Mouse (Mus musculus) heart, adult 2 months (tissue): ENCODE results near the gene Stk36. TPM values are rescaled to one million over a fixed set of nuclear protein-coding genes. Genes with fewer than 3 reads are reported as not detected.

Experiments
- DNase-seq, 2 experiments: peaks; one replicate each; pipeline ENCODE4 v3.0.0; 2021
- H3K27ac ChIP-seq: fragments of 200-600 bp; 2 replicates; pipeline ENCODE4 v1.8.1; 2022
- H3K27me3 ChIP-seq: fragments of 200-500 bp; 2 replicates; pipeline ENCODE4 v1.6.1; 2012; ENCODE audit warnings: mild to moderate bottlenecking, low read length, inconsistent platforms, mixed read lengths; ENCODE audit not compliant: control insufficient read depth, insufficient read depth
- H3K36me3 ChIP-seq: fragments of 200-500 bp; 2 replicates; pipeline ENCODE4 v1.6.1; 2012; ENCODE audit warnings: low read length, inconsistent platforms; ENCODE audit not compliant: control insufficient read depth, insufficient read depth
- H3K4me1 ChIP-seq: fragments of 200-500 bp; 2 replicates; pipeline ENCODE4 v1.6.1; 2011; ENCODE audit warnings: low read length; ENCODE audit not compliant: control insufficient read depth, insufficient read depth
- H3K4me3 ChIP-seq: fragments of 200-600 bp; 2 replicates; pipeline ENCODE4 v1.8.1; 2022
- H3K79me2 ChIP-seq: fragments of 200-500 bp; replicated peaks from 2 replicates; pipeline ENCODE4 v1.6.1; 2012; ENCODE audit warnings: mild to moderate bottlenecking, inconsistent platforms, low read length, moderate library complexity, mixed read lengths; ENCODE audit not compliant: control insufficient read depth, insufficient read depth
- H3K9ac ChIP-seq: fragments of 200-500 bp; 2 replicates; pipeline ENCODE4 v1.6.1; 2012; ENCODE audit warnings: low read depth, mild to moderate bottlenecking, control low read depth, inconsistent platforms, low read length, mixed read lengths
- CTCF ChIP-seq: fragments of 200-600 bp; IDR thresholded peaks from 2 replicates; pipeline ENCODE4 v1.8.1; 2022; ENCODE audit warnings: antibody characterized with exemption, mild to moderate bottlenecking, moderate library complexity
- EP300 ChIP-seq: fragments of 200-500 bp; IDR thresholded peaks from 2 replicates; pipeline ENCODE4 v1.6.1; 2011; ENCODE audit warnings: low read depth, low read length, control low read depth; ENCODE audit not compliant: insufficient read depth
- POLR2A ChIP-seq: fragments of 200-500 bp; IDR thresholded peaks from 2 replicates; pipeline ENCODE4 v1.6.1; 2011; ENCODE audit warnings: mild to moderate bottlenecking, low read depth, low read length, control low read depth; ENCODE audit not compliant: insufficient read depth
- WGBS: fragments of 180-500 bp; shearing (Covaris S2); methylation state at CpG from one replicate; pipeline ENCODE4 v1.1.7; 2018; 5-methylcytosine and 5-hydroxymethylcytosine counted together
- intact Hi-C: fragments of 180-260 bp; cut with DNase I; formaldehyde crosslinking; loops from one replicate; pipeline ENCODE4 v1.15.1; 2025
- microRNA-seq, 2 experiments: library from miRNA; unstranded; fragments of <30 nt; microRNA quantifications; one replicate each; pipeline ENCODE4 v1.2.0; 2021
- polyA plus RNA-seq: library from polyadenylated mRNA; depleted of rRNA; stranded (reverse); fragments of >200 nt; gene quantifications from 2 replicates; pipeline ENCODE4 v1.2.3, GENCODE M21; 2012; rRNA removed
- total RNA-seq, 2 experiments: library from RNA; stranded (reverse); gene quantifications; 2 replicates each; pipeline ENCODE4 v1.2.3; 2021

The Stk36 gene
- total and polyA plus RNA-seq, 3 experiments, result 0.55 to 1.5 (median 0.66) TPM

DNA sequence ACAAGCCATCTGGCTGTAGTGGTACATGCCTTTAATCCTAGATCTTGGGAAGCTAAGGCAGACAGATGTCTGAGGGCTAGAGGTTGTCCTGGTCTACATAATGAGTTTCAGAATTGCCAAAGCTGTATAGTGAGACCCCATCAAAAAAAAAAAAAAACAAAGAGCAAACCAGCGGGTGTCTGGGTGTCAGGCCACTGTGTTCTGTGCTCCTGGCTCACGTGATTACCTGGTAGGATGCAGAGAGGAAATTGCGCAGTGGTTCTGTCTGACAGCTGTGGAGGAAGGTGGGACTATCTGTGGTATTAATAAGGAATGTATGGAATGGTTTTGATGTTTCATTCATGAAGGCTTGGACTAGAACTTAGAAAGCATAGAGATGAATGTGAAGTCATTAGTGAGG, 75.6 kb downstream of the Stk36 start:
- no peak overlapping the region for H3K9ac ChIP-seq
- no peaks in the 10 kb centered on the region for H3K79me2 ChIP-seq
- H3K36me3 ChIP-seq, result no peaks in the 10 kb centered on the region
- no peak for DNase-seq
- intact Hi-C loops, result no loop called here
- no peak for TF ChIP-seq EP300
- TF ChIP-seq POLR2A, result no peak
- TF ChIP-seq CTCF, result no peak
- H3K27me3 ChIP-seq, result no peaks in the 10 kb centered on the region
- 91% methylated on average over 3 of the region's 3 CpGs for WGBS
- H3K27ac ChIP-seq, result no peak overlapping the region
- no peak overlapping the region for H3K4me3 ChIP-seq
- H3K4me1 ChIP-seq, result no peaks in the 10 kb centered on the region

DNA sequence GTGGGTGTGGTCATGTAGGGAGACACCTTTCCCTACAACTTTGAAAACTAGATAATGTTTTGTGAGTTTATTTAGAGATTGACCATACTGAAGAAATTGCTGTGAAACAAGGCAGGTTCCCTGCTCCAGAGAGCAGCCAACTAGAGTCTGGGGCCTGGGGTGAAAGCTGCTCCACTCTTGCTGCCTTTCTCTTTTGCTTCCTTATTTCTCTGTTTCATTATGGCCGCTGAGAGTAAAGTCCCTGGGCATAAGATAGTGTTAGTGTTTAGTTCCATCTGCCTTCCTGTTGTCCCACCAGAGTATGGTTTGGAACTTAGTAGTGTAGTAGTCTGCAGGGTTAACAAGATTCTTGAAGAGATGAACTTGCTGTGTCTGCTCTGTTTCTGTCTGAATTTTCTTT, 76.6 kb downstream of the Stk36 start:
- TF ChIP-seq EP300, result no peak
- no peak for TF ChIP-seq POLR2A
- TF ChIP-seq CTCF, result no peak

More for the DNA sequence above, 76.6 kb downstream of the Stk36 start:
- Histone ChIP-seq H3K27me3 (no peaks in the 10 kb centered on the region), H3K27ac (no peak overlapping the region), H3K4me1 (no peaks in the 10 kb centered on the region), H3K36me3 (no peaks in the 10 kb centered on the region), H3K4me3 (no peak overlapping the region), H3K9ac (no peak overlapping the region), H3K79me2 (no peaks in the 10 kb centered on the region)
- DNase-seq, result no peak
- intact Hi-C loops, result no loop called here
- WGBS, result 63% methylated on average over 1 of the region's 1 CpGs

Small RNAs within 50 kb of the gene (microRNA-seq; reads per million reads assigned to microRNA genes)
- 0 reads per million in 2 experiments for gene Gm25035

Other genes with a start within 250 kb of the Stk36 start
- gene Catip, start 239.3 kb upstream of the Stk36 start, total RNA-seq, result under 1 TPM; 0.29 to 0.34 TPM
- gene Catip, start 239.3 kb upstream of the Stk36 start, polyA plus RNA-seq, result 1.1 and 2.3 TPM in 2 replicates
- 1 to 10 TPM; 5.2 to 5.8 TPM for gene Slc11a1, start 226.2 kb upstream of the Stk36 start, total RNA-seq
- gene Slc11a1, start 226.2 kb upstream of the Stk36 start, polyA plus RNA-seq, result 12.3 and 13.0 TPM in 2 replicates
- gene Ctdsp1, start 209.9 kb upstream of the Stk36 start, total RNA-seq, result 100 to 1,000 TPM; 122 to 137 TPM
- 122 and 127 TPM in 2 replicates for gene Ctdsp1, start 209.9 kb upstream of the Stk36 start, polyA plus RNA-seq
- gene Vil1, start 192.1 kb upstream of the Stk36 start, total RNA-seq, result under 1 TPM; 0.80 to 0.97 TPM
- 0.27 and 0.29 TPM in 2 replicates for gene Vil1, start 192.1 kb upstream of the Stk36 start, polyA plus RNA-seq
- 10 to 100 TPM; 11.8 to 12.6 TPM for gene Cnot9, start 95.4 kb upstream of the Stk36 start, total RNA-seq
- gene Cnot9, start 95.4 kb upstream of the Stk36 start, polyA plus RNA-seq, result 10.0 and 18.3 TPM in 2 replicates
- not detected for gene Plcd4, start 58.6 kb upstream of the Stk36 start, total RNA-seq
- gene Plcd4, start 58.6 kb upstream of the Stk36 start, polyA plus RNA-seq, result 0.08 TPM in 1 of 2 replicates, not detected in the other
- 1 to 10 TPM; 6.5 to 8.1 TPM for gene Usp37, start 57.2 kb upstream of the Stk36 start, total RNA-seq
- gene Usp37, start 57.2 kb upstream of the Stk36 start, polyA plus RNA-seq, result 2.9 and 5.2 TPM in 2 replicates
- 10 to 100 TPM in 1 of 2 experiments, 1 to 10 TPM in 1; 10.0 to 13.7 TPM for gene Zfp142, start 13.2 kb upstream of the Stk36 start, total RNA-seq
- gene Zfp142, start 13.2 kb upstream of the Stk36 start, polyA plus RNA-seq, result 9.2 and 13.3 TPM in 2 replicates
- gene Bcs1l, start 13.2 kb upstream of the Stk36 start, total RNA-seq, result 10 to 100 TPM; 28.4 to 30.9 TPM
- gene Bcs1l, start 13.2 kb upstream of the Stk36 start, polyA plus RNA-seq, result 44.4 and 59.6 TPM in 2 replicates
- gene Rnf25, start within 50 bp of the Stk36 start, total RNA-seq, result 10 to 100 TPM; 15.9 to 20.5 TPM
- 33.0 and 50.6 TPM in 2 replicates for gene Rnf25, start within 50 bp of the Stk36 start, polyA plus RNA-seq
- gene Ttll4, start 60.3 kb downstream of the Stk36 start, total RNA-seq, result 10 to 100 TPM in 1 of 2 experiments, 1 to 10 TPM in 1; 9.7 to 10.9 TPM
- 6.6 and 15.5 TPM in 2 replicates for gene Ttll4, start 60.3 kb downstream of the Stk36 start, polyA plus RNA-seq
- 10 to 100 TPM; 10.1 to 18.1 TPM for gene Cyp27a1, start 112.1 kb downstream of the Stk36 start, total RNA-seq
- 17.0 and 22.2 TPM in 2 replicates for gene Cyp27a1, start 112.1 kb downstream of the Stk36 start, polyA plus RNA-seq
- 1 to 10 TPM; 1.1 to 1.3 TPM for gene Prkag3, start 147.8 kb downstream of the Stk36 start, total RNA-seq
- 2.1 and 3.0 TPM in 2 replicates for gene Prkag3, start 147.8 kb downstream of the Stk36 start, polyA plus RNA-seq
- under 1 TPM; 0.32 to 0.70 TPM for gene Wnt6, start 170.4 kb downstream of the Stk36 start, total RNA-seq
- gene Wnt6, start 170.4 kb downstream of the Stk36 start, polyA plus RNA-seq, result 0.38 and 0.39 TPM in 2 replicates
- gene Wnt10a, start 190.1 kb downstream of the Stk36 start, total RNA-seq, result not detected
- not detected in 2 replicates for gene Wnt10a, start 190.1 kb downstream of the Stk36 start, polyA plus RNA-seq